Mouse (Mus musculus) bone marrow macrophage, adult 2 months (primary cell): Measurements from ENCODE around the gene Vmn1r215.
"Not testable (repeated sequence)": the region's sequence is repeated elsewhere in the genome, so short reads cannot be mapped to it uniquely, and the experiment has no call there.

Experiments used
- CTCF ChIP-seq: IDR thresholded peaks from 2 replicates; pipeline ENCODE4 v1.5.1; 2012; ENCODE audit warnings: low read depth, mild to moderate bottlenecking, low read length, moderate library complexity
- POLR2A ChIP-seq: IDR thresholded peaks from 2 replicates; pipeline ENCODE4 v1.6.1; 2012; ENCODE audit warnings: mild to moderate bottlenecking, low read depth, low read length, borderline replicate concordance

- not testable (repeated sequence) for TF ChIP-seq CTCF, POLR2A
Measured at GRCm38 (mm10) chr13:23118126-23118525, 50.3 kb downstream of the Vmn1r215 start, which contains the start of gene Vmn1r217.
